Mouse (Mus musculus): ENCODE data around the gene Atp8a1. TPM values are rescaled to one million over a fixed set of nuclear protein-coding genes. Genes with fewer than 3 reads are reported as not detected.

Gene Atp8a1
- total RNA-seq, 4 experiments from 2014 or later, result 165 to 213 (median 188) TPM

Small RNAs within 50 kb of the gene (microRNA-seq; reads per million reads assigned to microRNA genes)
- 0 reads per million in 2 experiments for gene Gm23617

Other genes with a start within 250 kb of the Atp8a1 start
- 1 to 10 TPM in 2 of 4 experiments, under 1 TPM in 2; 0.70 to 1.2 (median 0.94) TPM for gene Shisa3, start 239.6 kb downstream of the Atp8a1 start, total RNA-seq (2022)
- not detected for gene Gm5108, start 94.2 kb upstream of the Atp8a1 start, total RNA-seq (2022)
- not detected for gene Gm21905, start 99.0 kb upstream of the Atp8a1 start, total RNA-seq (2022)
- not detected for gene Grxcr1, start 184.4 kb upstream of the Atp8a1 start, total RNA-seq (2022)